Mouse (Mus musculus) NIH3T3 (cell line): ENCODE data around the gene Moap1.

Experiments
- DNase-seq: peaks from one replicate; pipeline ENCODE4 v3.0.0-alpha.2; 2012; ENCODE audit warnings: low read depth

Gene Moap1

DNA sequence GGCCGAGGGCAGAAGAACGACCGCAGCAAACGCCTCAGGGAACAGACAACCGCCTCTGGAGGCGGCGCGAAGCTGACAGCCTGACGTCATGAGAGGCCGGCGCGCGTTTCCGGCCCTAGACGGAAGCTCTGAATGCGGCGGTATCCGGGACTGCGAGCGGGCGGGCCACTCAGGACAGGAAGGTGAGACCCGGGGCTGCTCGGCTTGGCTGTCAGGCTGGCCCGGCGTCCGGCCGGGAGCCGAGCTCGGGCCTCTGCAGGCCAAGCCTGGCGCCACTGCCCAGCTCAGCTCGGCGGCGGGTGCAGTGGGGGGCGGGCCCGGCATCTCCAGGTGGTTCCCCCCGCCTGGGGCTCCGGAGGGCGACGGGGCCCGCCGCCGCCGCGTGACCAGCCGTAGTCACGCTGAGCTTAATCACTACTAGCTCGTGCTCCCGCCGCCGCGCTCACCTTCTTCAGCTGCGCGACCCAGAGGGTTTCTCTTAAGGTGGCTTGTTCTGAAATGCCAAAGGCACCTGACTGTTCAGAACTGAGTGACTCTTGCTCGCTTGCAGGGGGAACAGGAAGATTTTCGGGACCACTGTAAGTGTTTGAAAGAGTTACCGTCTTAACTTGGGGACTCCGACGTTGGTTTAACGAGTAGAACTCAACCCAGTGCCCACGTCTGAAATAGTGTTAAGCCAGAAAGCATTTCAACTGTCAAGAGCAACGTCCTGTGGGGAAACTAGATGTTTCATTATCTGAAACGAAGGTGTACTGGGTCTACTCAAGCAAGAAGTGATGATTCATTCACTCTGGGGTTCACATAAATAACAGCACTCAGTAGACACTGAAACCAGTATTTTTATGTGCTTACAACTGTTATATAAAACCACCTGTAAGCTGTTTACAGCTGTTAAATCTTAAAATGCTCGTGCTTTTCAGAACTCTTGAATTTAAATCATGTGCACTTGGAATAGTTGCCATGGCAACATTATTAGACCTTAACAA, at the start of gene Moap1, which contains the start of gene Tmem251:
Gene Moap1 (minus strand): TSS at position 73 of the 986 bp plus-strand sequence.
Gene Tmem251 (plus strand): TSS at position 174 of the 986 bp plus-strand sequence.
- peak; percentile 93 for DNase-seq

DNA sequence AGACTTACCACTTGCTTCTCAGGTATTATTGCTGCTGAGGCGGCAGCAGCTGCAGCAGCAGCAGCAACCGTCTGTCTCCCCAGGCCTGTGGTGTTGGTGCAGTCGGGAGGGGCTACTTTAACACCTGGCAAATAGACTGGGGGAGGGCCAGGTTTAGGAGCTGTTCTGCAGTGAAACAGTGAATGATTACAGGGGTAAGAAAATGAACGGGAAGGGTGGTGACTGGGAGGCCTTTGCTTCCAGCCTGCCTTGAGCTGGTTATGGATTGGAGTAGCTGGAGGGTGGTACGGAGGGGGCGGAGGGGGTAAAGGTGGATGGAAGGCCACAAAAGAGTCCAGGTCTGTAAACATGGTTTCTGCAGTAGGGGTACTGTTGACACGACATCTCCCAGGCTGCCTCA, 44.5 kb upstream of the Moap1 start:
- DNase-seq = no peak

DNA sequence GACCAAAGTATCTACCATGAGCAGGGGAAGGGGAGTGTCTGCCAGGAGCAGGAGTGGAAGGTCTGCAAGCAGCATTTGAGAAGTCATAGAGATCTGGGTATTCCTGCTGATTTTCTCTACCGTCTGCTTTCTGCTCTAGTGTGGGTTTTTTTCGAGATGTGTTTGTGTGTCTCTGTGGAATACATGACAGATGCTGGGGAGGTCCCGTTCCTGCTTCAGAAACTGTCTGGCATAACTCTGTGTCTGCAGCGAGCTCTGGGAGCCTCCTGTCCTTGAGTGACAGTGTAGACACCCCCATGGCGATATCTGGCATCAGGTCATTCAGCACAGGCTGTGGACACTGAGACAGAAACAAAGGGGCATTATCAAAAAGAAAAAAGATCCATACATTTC, 42.1 kb upstream of the Moap1 start:
- no peak for DNase-seq

DNA sequence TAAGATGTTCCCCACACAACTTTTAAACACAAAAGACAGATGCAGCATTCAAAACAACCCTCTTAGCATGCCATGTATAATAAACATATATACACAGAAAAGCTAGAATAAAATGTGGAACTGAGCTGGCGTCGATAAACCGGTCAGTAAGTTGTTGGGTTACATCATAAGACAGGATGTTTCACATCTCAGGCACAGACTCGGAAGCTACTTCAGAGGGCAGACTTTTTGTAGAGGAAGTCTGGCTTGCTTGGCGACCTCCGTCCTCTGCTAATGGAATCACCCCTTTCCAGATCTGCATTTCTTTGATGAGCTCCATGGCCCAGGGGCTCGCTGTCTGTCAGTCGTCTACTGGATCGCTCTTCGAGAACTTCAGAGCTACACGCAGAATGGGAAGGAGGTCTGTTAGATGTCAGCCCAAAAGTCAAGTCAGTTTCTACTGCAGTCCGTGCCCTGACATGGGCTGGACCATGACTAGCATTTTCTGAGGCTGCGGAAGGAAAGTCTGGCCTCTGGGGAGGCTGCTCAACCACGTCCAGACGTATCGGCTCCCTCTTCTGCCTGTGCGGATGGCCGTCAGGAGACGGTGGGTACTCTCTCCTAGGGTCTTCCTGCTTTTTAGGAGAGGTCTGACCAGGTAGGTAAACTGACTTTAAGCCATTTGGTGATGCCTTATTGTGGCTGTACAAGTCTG, 41.6 kb upstream of the Moap1 start:
- no peak for DNase-seq

DNA sequence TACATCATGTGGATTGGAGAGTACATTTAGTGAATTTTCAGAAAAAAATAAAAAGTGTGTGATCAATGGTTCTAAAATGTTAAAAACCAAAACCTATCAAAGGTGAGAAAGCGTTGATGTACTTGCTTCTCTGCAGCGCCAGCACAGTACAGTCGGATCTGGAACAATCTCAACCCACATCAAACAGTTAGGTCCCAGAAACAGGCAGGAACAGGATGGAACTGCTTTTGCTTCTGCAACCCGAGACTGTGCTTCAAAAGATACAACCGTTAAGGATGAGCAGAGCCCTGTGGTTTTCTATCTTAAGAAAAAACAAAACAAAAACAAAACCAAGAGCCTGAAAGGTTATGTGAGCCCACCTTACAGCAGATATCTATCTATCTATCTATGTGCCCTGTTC, 39.4 kb upstream of the Moap1 start:
- DNase-seq = no peak

DNA sequence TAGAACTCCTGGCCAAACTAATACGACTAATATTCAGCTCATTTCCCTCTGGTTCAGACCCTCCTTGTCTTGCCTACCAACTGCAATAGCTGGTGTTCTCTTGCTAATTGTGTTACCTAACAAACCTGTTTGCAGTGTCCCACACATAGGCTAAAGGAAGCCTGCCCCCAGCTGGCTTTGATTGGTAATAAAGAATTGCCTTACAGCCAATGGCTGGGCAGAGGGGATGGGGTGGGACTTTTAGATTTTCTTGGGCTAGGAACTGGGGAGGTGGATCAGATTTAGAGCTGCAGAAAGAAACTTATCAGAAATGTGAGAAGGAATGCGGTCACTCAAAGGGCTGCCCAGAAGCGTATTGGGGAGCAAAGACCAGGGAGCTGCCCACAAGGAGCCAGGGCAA, 36.0 kb upstream of the Moap1 start:
- peak; percentile 38 for DNase-seq

DNA sequence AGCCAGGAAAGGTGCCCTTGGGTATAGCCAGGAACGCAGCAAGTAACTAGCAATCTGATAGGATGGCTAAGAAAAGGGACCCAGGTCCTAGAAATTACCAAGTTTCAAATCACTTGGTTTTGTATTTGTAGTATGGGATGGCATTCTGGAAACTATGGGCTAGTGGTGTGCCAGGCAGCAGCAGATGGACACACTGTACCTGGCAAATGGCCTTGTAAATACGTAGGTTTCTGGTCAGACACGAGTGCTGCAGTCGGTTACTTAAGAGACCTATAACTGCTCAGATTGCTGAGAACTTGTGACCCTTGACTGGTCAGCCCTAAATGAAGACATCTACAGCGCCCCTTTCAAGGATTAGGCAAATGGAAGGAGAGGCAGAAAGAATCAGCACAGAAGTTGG, 34.7 kb upstream of the Moap1 start:
- DNase-seq = no peak

DNA sequence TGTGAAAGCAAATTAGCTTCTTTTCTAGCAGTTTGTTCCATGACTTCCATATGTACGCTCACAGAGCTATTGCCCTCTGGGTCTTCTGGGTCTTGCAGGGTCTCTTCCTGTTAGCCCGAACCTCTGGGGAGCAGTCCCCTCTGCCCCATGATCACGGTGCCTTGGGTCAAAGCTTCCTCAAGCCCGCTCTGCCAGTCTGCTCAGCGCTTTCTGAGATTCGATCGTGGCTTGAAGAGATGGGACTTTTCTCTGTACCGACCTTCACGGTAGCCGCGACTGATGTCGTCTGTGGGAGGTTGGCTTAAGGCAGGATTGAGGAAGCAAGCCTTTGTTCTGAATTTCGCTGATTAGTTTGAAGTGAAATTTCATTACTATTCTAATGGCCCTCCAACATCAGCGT, 32.6 kb upstream of the Moap1 start:
- no peak for DNase-seq

DNA sequence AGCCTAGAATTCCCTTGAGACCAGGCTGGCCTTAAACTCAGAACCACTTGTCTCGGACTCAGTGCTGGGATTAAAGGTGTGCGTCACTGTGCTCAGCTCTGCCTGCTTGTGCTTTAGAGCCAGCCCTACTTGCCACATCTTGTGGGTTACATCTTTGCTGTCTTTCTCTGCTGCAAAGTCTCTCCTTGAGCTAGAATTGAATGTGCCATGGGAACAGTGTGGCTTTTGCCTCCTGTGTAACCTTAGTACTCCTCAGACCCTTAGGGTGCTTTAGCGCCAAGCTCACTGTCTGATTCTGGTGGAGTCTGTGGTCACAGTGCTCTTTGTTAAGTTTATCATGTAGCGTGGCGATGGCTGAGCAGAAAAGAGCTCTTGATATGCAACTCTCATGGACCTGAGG, 29.2 kb upstream of the Moap1 start:
- DNase-seq = no peak

DNA sequence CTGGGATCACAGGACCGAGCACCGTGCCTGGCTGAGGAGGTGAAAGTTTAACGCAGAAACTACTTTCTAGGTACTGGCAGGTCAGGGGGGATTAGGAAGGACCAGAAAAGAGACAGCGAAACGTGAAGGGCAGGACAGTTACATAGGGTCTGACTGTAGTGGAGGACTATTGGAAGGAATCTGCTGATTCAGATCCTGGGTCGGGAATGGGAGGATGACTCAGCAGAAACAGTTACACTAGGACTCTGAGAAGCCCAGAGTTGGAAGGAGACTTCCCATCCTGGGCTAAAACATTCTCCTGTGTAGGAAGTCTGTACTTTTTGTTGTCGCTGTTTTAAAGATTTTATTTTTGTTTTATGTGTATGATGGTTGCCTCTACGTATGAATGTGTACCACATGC, 28.1 kb upstream of the Moap1 start:
- no peak for DNase-seq

DNA sequence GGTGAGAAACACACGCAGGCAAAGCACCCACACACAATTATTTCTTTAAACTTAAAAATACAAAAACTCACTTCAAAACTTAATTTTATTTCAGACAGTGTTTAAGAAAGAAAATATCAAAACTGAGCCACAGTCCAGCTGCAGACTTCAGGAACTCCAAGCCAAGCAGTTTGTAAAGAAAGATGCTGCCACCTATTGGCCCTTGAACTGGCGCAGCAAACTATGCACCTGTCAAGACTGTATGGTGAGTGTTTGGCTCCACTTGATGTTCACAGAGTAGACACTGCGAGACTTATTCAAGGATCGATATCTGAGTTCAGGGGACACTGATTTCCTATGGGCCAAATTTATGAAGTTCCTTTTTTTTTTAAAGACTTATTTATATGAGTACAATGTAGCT, 25.5 kb upstream of the Moap1 start:
- DNase-seq = no peak

DNA sequence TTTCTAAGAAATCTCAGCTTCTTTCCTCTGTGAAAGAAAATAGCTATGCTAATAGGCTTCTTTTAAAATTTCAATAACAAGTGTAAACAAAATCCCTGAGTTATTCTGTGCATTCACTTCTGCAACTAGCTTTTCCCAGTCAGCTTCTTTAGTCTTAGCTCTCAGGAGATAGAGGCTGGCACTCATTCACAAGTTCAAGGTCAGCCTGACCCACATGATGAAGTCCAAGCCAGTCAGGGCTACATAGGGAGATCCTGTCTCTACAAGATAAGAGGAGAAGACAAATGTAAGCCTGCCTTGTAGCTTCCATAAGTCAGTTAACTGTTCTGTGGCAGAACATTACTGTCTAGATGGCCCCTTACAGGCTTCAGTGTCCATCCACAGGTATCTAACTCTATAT, 20.2 kb upstream of the Moap1 start:
- no peak for DNase-seq

DNA sequence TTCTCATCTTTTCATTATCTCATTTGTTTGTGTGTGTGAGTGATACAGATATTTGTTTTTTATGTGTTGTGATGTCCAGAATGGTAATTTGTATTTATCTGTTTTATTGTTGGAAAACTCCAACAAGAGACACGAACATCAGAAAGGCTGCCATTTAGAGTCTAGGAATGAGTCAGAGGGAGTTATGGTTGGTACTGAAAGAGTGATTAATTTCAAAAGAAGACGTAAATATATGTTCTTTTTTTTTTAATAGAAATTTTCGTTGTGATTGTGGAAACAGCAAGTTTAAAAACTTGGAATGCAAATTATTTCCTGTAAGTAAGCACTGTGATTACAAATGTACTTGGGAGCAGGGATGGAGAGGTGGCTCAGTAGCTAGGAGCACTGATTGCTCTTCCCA, 18.2 kb upstream of the Moap1 start:
- no peak for DNase-seq

DNA sequence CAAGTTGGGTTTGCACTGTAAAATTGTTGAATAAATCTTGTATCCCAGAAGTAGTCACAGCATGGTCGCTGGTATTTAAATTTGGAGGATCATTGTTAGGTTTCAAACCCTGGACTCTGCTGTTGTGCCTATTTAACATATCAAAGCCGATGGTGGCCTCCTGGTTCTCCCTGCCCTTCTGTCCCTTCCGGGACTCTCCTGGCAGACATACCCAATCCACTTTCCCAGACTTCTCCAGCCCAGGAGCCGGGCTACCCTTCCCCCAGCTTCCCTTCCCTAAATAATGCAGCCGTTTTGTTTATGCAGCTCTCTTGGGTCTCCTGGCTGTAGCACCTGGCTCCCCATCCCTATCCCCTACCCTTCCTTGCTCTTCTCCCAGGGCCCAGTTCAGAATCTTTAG, 15.5 kb upstream of the Moap1 start:
- no peak for DNase-seq

DNA sequence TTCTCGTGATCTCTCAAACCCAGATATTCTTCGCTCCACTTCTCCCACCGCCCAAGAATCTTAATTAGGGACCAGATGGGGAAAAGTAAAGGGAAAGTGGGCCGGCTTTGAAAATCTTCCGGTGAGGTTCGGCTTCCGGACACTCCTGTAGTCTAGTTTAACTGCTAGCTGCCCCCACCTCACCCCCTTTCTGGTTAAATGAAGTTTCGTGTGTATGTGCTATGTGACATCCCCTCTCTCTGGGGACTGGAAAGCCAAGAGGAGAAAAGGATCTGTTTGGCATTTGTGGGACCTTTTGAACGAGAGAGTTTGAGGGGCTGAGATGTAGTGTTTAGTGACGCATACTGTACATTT, 14.9 kb upstream of the Moap1 start, which contains the start of gene Gm20604:
Gene Gm20604 (minus strand): TSS at position 270 of the 354 bp plus-strand sequence.
- DNase-seq = no peak

DNA sequence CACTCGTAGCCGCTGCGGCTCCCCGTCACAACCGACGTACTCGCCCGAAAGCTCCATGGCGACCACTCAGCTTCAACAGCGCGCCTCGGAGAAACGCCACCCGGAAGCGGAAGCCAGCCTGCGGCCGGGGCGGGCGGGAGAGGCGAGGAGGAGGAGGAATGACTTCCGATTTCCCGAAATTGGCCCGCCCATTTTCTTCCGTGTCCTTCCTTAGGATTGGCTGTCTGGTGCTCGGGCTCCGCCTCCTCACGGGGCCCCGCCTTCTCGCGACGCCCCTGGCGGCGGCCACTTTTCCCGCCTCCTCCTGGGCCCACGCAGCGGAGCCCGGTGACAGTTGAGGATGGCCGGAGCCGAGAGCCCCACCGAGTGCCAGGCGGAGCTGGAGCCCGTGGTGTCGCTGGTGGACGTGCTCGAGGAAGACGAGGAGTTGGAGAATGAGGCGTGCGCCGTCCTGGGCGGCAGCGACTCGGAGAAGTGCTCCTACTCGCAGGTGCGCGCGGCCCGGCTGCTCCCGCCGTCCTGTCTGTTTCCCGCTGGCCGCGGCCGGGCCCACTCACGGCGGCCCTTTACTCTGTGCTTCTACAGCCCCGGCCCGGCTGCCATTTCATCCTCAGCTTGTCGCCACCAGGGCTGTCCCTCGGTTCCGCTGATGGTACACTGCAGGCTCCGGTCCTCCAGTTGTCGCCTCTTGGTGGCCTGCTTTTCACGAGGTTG, 14.4 kb upstream of the Moap1 start, which contains the start of the genes Gm28051, Gon7 and Ubr7:
Gene Gm28051 (minus strand): TSS at position 77 of the 714 bp plus-strand sequence.
Gene Gon7 (minus strand): TSS at position 115 of the 714 bp plus-strand sequence.
Gene Ubr7 (plus strand): TSS at position 279 of the 714 bp plus-strand sequence.
- peak; percentile 98 for DNase-seq

DNA sequence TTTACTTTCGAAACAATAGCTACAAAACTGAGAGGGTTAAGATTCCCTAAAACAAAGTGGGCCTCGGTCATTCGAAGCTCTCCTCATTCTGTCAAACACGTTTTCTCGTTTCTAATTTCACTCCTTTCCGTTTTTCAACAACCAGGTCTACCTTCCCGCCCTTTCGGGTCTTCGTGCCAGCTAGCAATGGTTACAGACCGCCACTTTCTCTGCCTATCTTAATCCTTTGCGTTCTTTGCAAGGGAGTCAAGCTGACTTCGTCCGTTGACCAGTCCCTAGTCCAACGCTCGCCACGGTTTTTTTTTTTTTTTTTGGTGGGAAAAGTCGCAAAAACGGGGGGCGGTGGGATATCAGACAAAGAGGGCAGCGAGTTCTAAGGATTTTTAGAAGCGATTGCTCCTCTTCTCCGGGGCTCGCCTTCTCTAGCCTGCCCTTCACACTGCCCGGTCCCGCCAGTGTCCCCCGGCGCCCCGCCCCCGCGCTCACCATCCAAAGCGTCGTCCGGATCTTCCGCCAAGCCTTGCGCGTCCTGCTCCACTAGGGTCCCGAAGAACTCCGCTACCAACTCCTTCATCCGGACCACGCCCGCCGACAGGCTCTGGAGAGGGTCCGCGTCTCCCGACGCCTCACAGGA, 13.7 kb upstream of the Moap1 start:
- DNase-seq = peak; percentile 30

DNA sequence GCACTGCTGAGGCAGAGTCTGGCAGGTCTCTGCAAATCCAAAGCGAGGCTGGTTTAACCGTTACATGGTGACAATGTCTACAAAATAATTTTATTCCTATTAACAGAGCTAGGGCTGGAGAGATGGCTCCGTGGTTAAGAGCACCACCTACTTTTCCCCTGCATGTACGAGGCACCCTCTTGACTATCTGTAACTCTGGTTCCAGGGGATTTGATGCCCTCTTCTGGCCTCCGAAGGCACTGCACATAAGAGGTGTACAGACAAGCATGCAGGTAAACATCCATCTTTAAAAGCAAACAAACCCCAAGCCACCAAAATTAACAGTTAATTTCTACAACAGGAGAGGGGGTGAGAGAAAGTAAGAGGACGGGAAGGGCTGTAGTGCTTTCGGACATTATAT, 12.8 kb upstream of the Moap1 start:
- peak; percentile 58 for DNase-seq

DNA sequence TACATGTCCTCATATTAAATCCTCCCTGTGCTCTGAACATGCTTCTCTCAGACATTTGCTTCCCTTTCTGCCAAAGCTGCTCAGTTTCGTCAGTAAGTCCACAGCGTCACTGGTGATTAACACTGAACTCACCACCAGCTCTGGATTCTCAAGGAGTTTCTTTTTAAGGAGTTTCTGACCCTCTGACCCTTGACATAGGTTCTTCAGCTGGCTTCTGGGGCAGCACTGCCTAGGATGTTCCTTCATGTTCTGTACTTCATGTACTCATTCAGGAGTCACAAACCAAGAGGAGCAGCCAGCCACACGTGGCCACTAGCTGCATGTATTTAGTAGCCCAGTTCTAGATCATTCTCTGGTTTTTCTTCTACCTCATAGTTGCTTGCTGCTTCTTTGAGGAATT, 4.8 kb upstream of the Moap1 start:
- no peak for DNase-seq

DNA sequence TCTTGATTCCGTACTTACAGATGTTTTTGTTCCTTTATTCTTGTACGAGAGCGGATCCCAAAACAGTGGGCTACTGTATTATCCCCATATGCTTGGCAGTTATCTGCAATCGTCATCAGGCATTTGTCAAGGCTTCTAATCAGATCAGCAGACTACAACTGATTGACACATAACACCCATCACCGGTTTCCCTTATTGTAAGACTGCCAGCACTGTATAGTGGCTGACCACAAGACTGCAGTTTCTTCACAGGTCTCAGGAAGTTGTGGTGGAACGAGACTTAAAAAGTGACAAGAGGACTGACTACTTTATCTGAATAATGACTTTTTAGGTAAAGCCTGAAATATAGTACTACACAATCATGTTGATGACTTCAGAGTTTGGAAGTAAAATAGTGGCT, 1.4 kb upstream of the Moap1 start:
- DNase-seq = peak; percentile 37

DNA sequence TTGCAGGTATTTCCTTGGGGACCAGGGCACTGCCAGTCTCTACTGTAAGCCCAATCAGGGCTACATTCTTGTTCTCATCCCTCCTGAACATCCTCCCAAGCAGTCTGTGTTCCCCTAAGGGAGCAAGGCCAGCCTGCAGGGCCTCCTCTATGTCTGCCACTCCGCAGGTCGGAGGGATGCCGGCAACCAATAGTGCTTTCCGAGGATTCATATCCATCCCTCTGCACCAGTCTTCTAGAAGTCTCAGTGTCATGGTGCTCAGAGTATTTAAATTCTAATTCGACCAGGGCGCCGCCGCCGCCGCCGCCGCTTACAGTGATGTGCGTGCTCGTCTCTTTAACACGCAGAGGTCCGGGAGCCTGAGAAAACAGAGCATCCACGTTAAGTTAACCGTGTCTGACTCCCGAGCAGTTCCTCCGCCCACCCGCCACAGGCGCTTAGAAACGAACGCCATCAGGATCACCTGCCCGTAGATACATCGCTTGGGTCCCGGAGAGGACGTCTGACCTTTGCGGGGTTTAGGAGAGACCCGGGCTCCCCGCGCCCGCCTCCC, 349 bp downstream of the Moap1 start:
- DNase-seq = no peak
